Mouse (Mus musculus) liver, embryonic 14.5 days (tissue): Measurements from ENCODE around the gene Plvap. TPM values are rescaled to one million over a fixed set of nuclear protein-coding genes. Genes with fewer than 3 reads are reported as not detected.

Experiments
- ATAC-seq: fragments of 200-750 bp; cut with Nextera tagmentation; 2 replicates; pipeline ENCODE4 v1.8.0; 2017; ENCODE audit warnings: moderate number of reproducible peaks, mild to moderate bottlenecking, moderate library complexity; ENCODE audit not compliant: insufficient read depth
- DNase-seq, 3 experiments: peaks; one replicate each; pipeline ENCODE4 v3.0.0-alpha.2; 2012 to 2013; ENCODE audit warnings: low read depth in 3 of 3, low spot score in 3 of 3
- H3K27ac ChIP-seq: fragments of 300-500 bp; sonication (generic); 2 replicates; pipeline ENCODE4 v1.5.1; 2014; ENCODE audit warnings: moderate library complexity, mild to moderate bottlenecking, control low read depth, inconsistent platforms
- H3K27me3 ChIP-seq: fragments of 300-500 bp; sonication (generic); 2 replicates; pipeline ENCODE4 v1.6.1; 2014; ENCODE audit warnings: mild to moderate bottlenecking, low read length, moderate library complexity; ENCODE audit not compliant: control insufficient read depth, insufficient read depth
- H3K36me3 ChIP-seq: fragments of 300-500 bp; sonication (generic); replicated peaks from 2 replicates; pipeline ENCODE4 v1.6.1; 2014; ENCODE audit warnings: low read depth; ENCODE audit not compliant: control insufficient read depth, insufficient read depth
- H3K4me1 ChIP-seq, 2 experiments: fragments of 200-500 bp in 1 of 2; fragments of 300-500 bp in 1 of 2; sonication (generic) in 1 of 2; replicated peaks; 2 replicates each; pipeline ENCODE4 v1.6.1; 2012 to 2014; ENCODE audit warnings: antibody characterized with exemption in 1 of 2, inconsistent platforms in 1 of 2, low read length in 1 of 2; ENCODE audit not compliant: control insufficient read depth in 2 of 2, insufficient read depth in 2 of 2
- H3K4me2 ChIP-seq: fragments of 300-500 bp; sonication (generic); 2 replicates; pipeline ENCODE4 v1.6.1; 2014; ENCODE audit warnings: low read depth, mild to moderate bottlenecking, control low read depth, moderate library complexity
- H3K4me3 ChIP-seq, 2 experiments: fragments of 200-500 bp in 1 of 2; fragments of 300-500 bp in 1 of 2; sonication (generic) in 1 of 2; 2 replicates each; pipeline ENCODE4 v1.5.1; 2012 to 2014; ENCODE audit warnings: low read depth in 2 of 2, low read length in 2 of 2, mild to moderate bottlenecking in 2 of 2, control low read depth in 1 of 2, inconsistent platforms in 1 of 2, moderate library complexity in 1 of 2; ENCODE audit not compliant: insufficient read depth in 1 of 2
- H3K9ac ChIP-seq: fragments of 300-500 bp; sonication (generic); replicated peaks from 2 replicates; pipeline ENCODE4 v1.6.1; 2014; ENCODE audit warnings: mild to moderate bottlenecking, control low read depth, moderate library complexity
- H3K9me3 ChIP-seq: fragments of 300-500 bp; sonication (generic); 2 replicates; pipeline ENCODE4 v1.6.1; 2016; ENCODE audit warnings: low read length, mixed read lengths; ENCODE audit not compliant: control insufficient read depth
- CTCF ChIP-seq: IDR thresholded peaks from 2 replicates; pipeline ENCODE4 v1.5.1; 2016; ENCODE audit warnings: antibody characterized with exemption, low read depth, control low read depth
- EP300 ChIP-seq: IDR thresholded peaks from 2 replicates; pipeline ENCODE4 v1.6.1; 2016; ENCODE audit warnings: antibody characterized with exemption, low read depth
- WGBS: fragments of 180-500 bp; shearing (Covaris S2); extraction: QIAGEN DNeasy Blood & Tissue Kit; methylation state at CpG from one replicate; pipeline ENCODE4 v1.1.7; 2014; ENCODE audit not compliant: insufficient replicate concordance; 5-methylcytosine and 5-hydroxymethylcytosine counted together
- polyA plus RNA-seq, 2 experiments: library from polyadenylated mRNA; depleted of rRNA in 1 of 2; stranded (reverse) in 1 of 2; unstranded in 1 of 2; fragments of >200 nt; fragmentation: Nextera tagmentation in 1 of 2; extraction: Ambion mirVana in 1 of 2; gene quantifications; 2 replicates each; pipeline versions ENCODE4 v1.2.1 to v1.2.3; 2012 to 2014

The Plvap gene
- polyA plus RNA-seq, 2 experiments: 15.9 to 16.8 TPM

GRCm38 (mm10) chr8:71451777-71452176, 59.8 kb downstream of the Plvap start:
- TF ChIP-seq EP300 (no peak), CTCF (no peak)
- Histone ChIP-seq H3K9me3 (no peaks in the 10 kb centered on the region), H3K4me2 (no peak overlapping the region), H3K27me3 (no peaks in the 10 kb centered on the region), H3K4me3 (no peak overlapping the region), H3K36me3 (no peaks in the 10 kb centered on the region), H3K4me1 (no peaks in the 10 kb centered on the region), H3K27ac (no peak overlapping the region), H3K9ac (no peak overlapping the region)
- 45% methylated on average over 11 of the region's 11 CpGs for WGBS
- no peak for ATAC-seq
- DNase-seq: no peak

- WGBS: 54% methylated on average over 4 of the region's 4 CpGs
- no peaks in the 10 kb centered on the region for H3K9me3 ChIP-seq
- TF ChIP-seq EP300 (no peak), CTCF (no peak)
- DNase-seq: no peak
- H3K9ac ChIP-seq: no peak overlapping the region
- no peak overlapping the region for H3K4me2 ChIP-seq
- no peak overlapping the region for H3K27ac ChIP-seq
- H3K27me3 ChIP-seq: no peaks in the 10 kb centered on the region
- H3K4me3 ChIP-seq: no peak overlapping the region
- no peak for ATAC-seq
- H3K4me1 ChIP-seq: no peaks in the 10 kb centered on the region
- no peaks in the 10 kb centered on the region for H3K36me3 ChIP-seq
Observed at GRCm38 (mm10) chr8:71451337-71451736, 60.2 kb downstream of the Plvap start.

Other genes starting within 250 kb of the Plvap start
- 5.9 and 6.4 TPM in 2 replicates for gene Myo9b, start 239.0 kb downstream of the Plvap start, polyA plus RNA-seq (2012; rRNA removed)
- gene Myo9b, start 239.0 kb downstream of the Plvap start, polyA plus RNA-seq (2014; fragmentation: Nextera tagmentation; extraction: Ambion mirVana): 5.8 and 7.0 TPM in 2 replicates
- 16.0 and 23.9 TPM in 2 replicates for gene Haus8, start 238.8 kb downstream of the Plvap start, polyA plus RNA-seq (2012; rRNA removed)
- gene Haus8, start 238.8 kb downstream of the Plvap start, polyA plus RNA-seq (2014; fragmentation: Nextera tagmentation; extraction: Ambion mirVana): 47.1 and 51.6 TPM in 2 replicates
- 41.9 and 57.2 TPM in 2 replicates for gene Use1, start 144.9 kb downstream of the Plvap start, polyA plus RNA-seq (2012; rRNA removed)
- gene Use1, start 144.9 kb downstream of the Plvap start, polyA plus RNA-seq (2014; fragmentation: Nextera tagmentation; extraction: Ambion mirVana): 46.5 and 48.2 TPM in 2 replicates
- gene Ocel1, start 140.5 kb downstream of the Plvap start, polyA plus RNA-seq (2012; rRNA removed): 2.8 and 3.1 TPM in 2 replicates
- 1.9 and 2.8 TPM in 2 replicates for gene Ocel1, start 140.5 kb downstream of the Plvap start, polyA plus RNA-seq (2014; fragmentation: Nextera tagmentation; extraction: Ambion mirVana)
- gene Nr2f6, start 129.8 kb downstream of the Plvap start, polyA plus RNA-seq (2012; rRNA removed): 20.8 and 23.4 TPM in 2 replicates
- gene Nr2f6, start 129.8 kb downstream of the Plvap start, polyA plus RNA-seq (2014; fragmentation: Nextera tagmentation; extraction: Ambion mirVana): 19.1 and 22.4 TPM in 2 replicates
- gene Ushbp1, start 116.0 kb downstream of the Plvap start, polyA plus RNA-seq (2012; rRNA removed): 3.1 and 3.5 TPM in 2 replicates
- gene Ushbp1, start 116.0 kb downstream of the Plvap start, polyA plus RNA-seq (2014; fragmentation: Nextera tagmentation; extraction: Ambion mirVana): 1.5 and 1.9 TPM in 2 replicates
- gene Babam1, start 114.9 kb downstream of the Plvap start, polyA plus RNA-seq (2012; rRNA removed): 53.6 and 61.2 TPM in 2 replicates
- gene Babam1, start 114.9 kb downstream of the Plvap start, polyA plus RNA-seq (2014; fragmentation: Nextera tagmentation; extraction: Ambion mirVana): 50.6 and 52.3 TPM in 2 replicates
- gene Ankle1, start 105.7 kb downstream of the Plvap start, polyA plus RNA-seq (2012; rRNA removed): 52.5 and 58.0 TPM in 2 replicates
- gene Ankle1, start 105.7 kb downstream of the Plvap start, polyA plus RNA-seq (2014; fragmentation: Nextera tagmentation; extraction: Ambion mirVana): 17.8 and 19.0 TPM in 2 replicates
- 6.6 and 7.5 TPM in 2 replicates for gene Abhd8, start 48.1 kb downstream of the Plvap start, polyA plus RNA-seq (2012; rRNA removed)
- 5.3 and 6.8 TPM in 2 replicates for gene Abhd8, start 48.1 kb downstream of the Plvap start, polyA plus RNA-seq (2014; fragmentation: Nextera tagmentation; extraction: Ambion mirVana)
- 45.8 and 73.0 TPM in 2 replicates for gene Mrpl34, start 46.8 kb downstream of the Plvap start, polyA plus RNA-seq (2012; rRNA removed)
- 109 and 114 TPM in 2 replicates for gene Mrpl34, start 46.8 kb downstream of the Plvap start, polyA plus RNA-seq (2014; fragmentation: Nextera tagmentation; extraction: Ambion mirVana)
- gene Dda1, start 42.6 kb downstream of the Plvap start, polyA plus RNA-seq (2012; rRNA removed): 24.8 and 25.4 TPM in 2 replicates
- gene Dda1, start 42.6 kb downstream of the Plvap start, polyA plus RNA-seq (2014; fragmentation: Nextera tagmentation; extraction: Ambion mirVana): 34.4 and 36.9 TPM in 2 replicates
- 1.4 and 1.7 TPM in 2 replicates for gene Ano8, start 25.8 kb downstream of the Plvap start, polyA plus RNA-seq (2012; rRNA removed)
- gene Ano8, start 25.8 kb downstream of the Plvap start, polyA plus RNA-seq (2014; fragmentation: Nextera tagmentation; extraction: Ambion mirVana): 0.14 and 0.15 TPM in 2 replicates
- 9.2 and 10.0 TPM in 2 replicates for gene Gtpbp3, start 23.6 kb downstream of the Plvap start, polyA plus RNA-seq (2012; rRNA removed)
- gene Gtpbp3, start 23.6 kb downstream of the Plvap start, polyA plus RNA-seq (2014; fragmentation: Nextera tagmentation; extraction: Ambion mirVana): 1.3 and 1.8 TPM in 2 replicates
- gene Ccdc194, start 14.0 kb upstream of the Plvap start, polyA plus RNA-seq (2012; rRNA removed): 0.09 and 0.11 TPM in 2 replicates
- 0.19 TPM in 1 of 2 replicates, not detected in the other for gene Ccdc194, start 14.0 kb upstream of the Plvap start, polyA plus RNA-seq (2014; fragmentation: Nextera tagmentation; extraction: Ambion mirVana)
- 41.1 and 44.4 TPM in 2 replicates for gene Bst2, start 25.7 kb upstream of the Plvap start, polyA plus RNA-seq (2012; rRNA removed)
- gene Bst2, start 25.7 kb upstream of the Plvap start, polyA plus RNA-seq (2014; fragmentation: Nextera tagmentation; extraction: Ambion mirVana): 12.2 and 14.2 TPM in 2 replicates
- gene Mvb12a, start 31.2 kb upstream of the Plvap start, polyA plus RNA-seq (2012; rRNA removed): 21.1 and 25.6 TPM in 2 replicates
- gene Mvb12a, start 31.2 kb upstream of the Plvap start, polyA plus RNA-seq (2014; fragmentation: Nextera tagmentation; extraction: Ambion mirVana): 31.1 and 35.2 TPM in 2 replicates
- gene Tmem221, start 47.1 kb upstream of the Plvap start, polyA plus RNA-seq (2012; rRNA removed): 0.13 and 0.25 TPM in 2 replicates
- 0.37 and 0.39 TPM in 2 replicates for gene Tmem221, start 47.1 kb upstream of the Plvap start, polyA plus RNA-seq (2014; fragmentation: Nextera tagmentation; extraction: Ambion mirVana)
- not detected in 2 replicates for gene Nxnl1, start 54.8 kb upstream of the Plvap start, polyA plus RNA-seq (2012; rRNA removed)
- 0.06 TPM in 2 replicates for gene Nxnl1, start 54.8 kb upstream of the Plvap start, polyA plus RNA-seq (2014; fragmentation: Nextera tagmentation; extraction: Ambion mirVana)
- gene Slc27a1, start 57.1 kb upstream of the Plvap start, polyA plus RNA-seq (2012; rRNA removed): 1.9 and 2.4 TPM in 2 replicates
- gene Slc27a1, start 57.1 kb upstream of the Plvap start, polyA plus RNA-seq (2014; fragmentation: Nextera tagmentation; extraction: Ambion mirVana): 0.28 and 0.71 TPM in 2 replicates
- 45.6 and 58.5 TPM in 2 replicates for gene Pgls, start 80.4 kb upstream of the Plvap start, polyA plus RNA-seq (2012; rRNA removed)
- 104 and 105 TPM in 2 replicates for gene Pgls, start 80.4 kb upstream of the Plvap start, polyA plus RNA-seq (2014; fragmentation: Nextera tagmentation; extraction: Ambion mirVana)
- 1.1 TPM in 2 replicates for gene Fam129c, start 85.9 kb upstream of the Plvap start, polyA plus RNA-seq (2012; rRNA removed)
- gene Fam129c, start 85.9 kb upstream of the Plvap start, polyA plus RNA-seq (2014; fragmentation: Nextera tagmentation; extraction: Ambion mirVana): 0.56 and 0.99 TPM in 2 replicates
- gene Colgalt1, start 99.2 kb upstream of the Plvap start, polyA plus RNA-seq (2012; rRNA removed): 30.9 and 31.4 TPM in 2 replicates
- gene Colgalt1, start 99.2 kb upstream of the Plvap start, polyA plus RNA-seq (2014; fragmentation: Nextera tagmentation; extraction: Ambion mirVana): 20.5 and 20.7 TPM in 2 replicates
- gene Unc13a, start 160.0 kb upstream of the Plvap start, polyA plus RNA-seq (2012; rRNA removed): 0.13 and 0.15 TPM in 2 replicates
- gene Unc13a, start 160.0 kb upstream of the Plvap start, polyA plus RNA-seq (2014; fragmentation: Nextera tagmentation; extraction: Ambion mirVana): 0.18 and 0.34 TPM in 2 replicates
- gene Jak3, start 164.5 kb upstream of the Plvap start, polyA plus RNA-seq (2012; rRNA removed): 3.8 and 4.0 TPM in 2 replicates
- gene Jak3, start 164.5 kb upstream of the Plvap start, polyA plus RNA-seq (2014; fragmentation: Nextera tagmentation; extraction: Ambion mirVana): 3.0 and 3.1 TPM in 2 replicates
- 0.48 and 0.73 TPM in 2 replicates for gene Insl3, start 177.5 kb upstream of the Plvap start, polyA plus RNA-seq (2012; rRNA removed)
- 1.2 and 1.5 TPM in 2 replicates for gene Insl3, start 177.5 kb upstream of the Plvap start, polyA plus RNA-seq (2014; fragmentation: Nextera tagmentation; extraction: Ambion mirVana)
- 2.2 and 2.5 TPM in 2 replicates for gene B3gnt3, start 190.0 kb upstream of the Plvap start, polyA plus RNA-seq (2012; rRNA removed)
- 1.8 and 2.0 TPM in 2 replicates for gene B3gnt3, start 190.0 kb upstream of the Plvap start, polyA plus RNA-seq (2014; fragmentation: Nextera tagmentation; extraction: Ambion mirVana)
- gene Fcho1, start 214.0 kb upstream of the Plvap start, polyA plus RNA-seq (2012; rRNA removed): 24.1 and 24.6 TPM in 2 replicates
- 14.7 and 18.6 TPM in 2 replicates for gene Fcho1, start 214.0 kb upstream of the Plvap start, polyA plus RNA-seq (2014; fragmentation: Nextera tagmentation; extraction: Ambion mirVana)